Mouse (Mus musculus) erythroblast, embryonic 14.5 days (primary cell): Measurements from ENCODE around the gene Ube2c. TPM values are rescaled to one million over a fixed set of nuclear protein-coding genes. Genes with fewer than 3 reads are reported as not detected.

ENCODE experiments used
- H3K27me3 ChIP-seq: 2 replicates; pipeline ENCODE4 v1.6.1; 2012; ENCODE audit warnings: inconsistent platforms; ENCODE audit not compliant: control insufficient read depth
- H3K36me3 ChIP-seq: 2 replicates; pipeline ENCODE4 v1.6.1; 2012; ENCODE audit warnings: mild to moderate bottlenecking, inconsistent platforms; ENCODE audit not compliant: control insufficient read depth
- H3K4me1 ChIP-seq: 2 replicates; pipeline ENCODE4 v1.6.1; 2012; ENCODE audit warnings: inconsistent platforms; ENCODE audit not compliant: control insufficient read depth
- H3K4me3 ChIP-seq: replicated peaks from 2 replicates; pipeline ENCODE3; 2012; ENCODE audit warnings: moderate library complexity, mild to moderate bottlenecking, inconsistent platforms
- H3K9me3 ChIP-seq: 2 replicates; pipeline ENCODE4 v1.6.1; 2012; ENCODE audit warnings: low read length, inconsistent platforms, mixed read lengths; ENCODE audit not compliant: control insufficient read depth
- GATA1 ChIP-seq: IDR thresholded peaks from 2 replicates; pipeline ENCODE4 v1.6.1; 2012; ENCODE audit warnings: low read length, inconsistent platforms, mixed read lengths
- TAL1 ChIP-seq: IDR thresholded peaks from 3 replicates; pipeline ENCODE4 v1.6.1; 2012; ENCODE audit warnings: low read length, inconsistent platforms, mixed read lengths
- polyA plus RNA-seq: library from polyadenylated mRNA; stranded (reverse); fragments of >175 nt; gene quantifications from 2 replicates; pipeline ENCODE4 v1.2.3, GENCODE M21; 2012

Ube2c gene
- polyA plus RNA-seq, 1 experiment, result 179 TPM

DNA sequence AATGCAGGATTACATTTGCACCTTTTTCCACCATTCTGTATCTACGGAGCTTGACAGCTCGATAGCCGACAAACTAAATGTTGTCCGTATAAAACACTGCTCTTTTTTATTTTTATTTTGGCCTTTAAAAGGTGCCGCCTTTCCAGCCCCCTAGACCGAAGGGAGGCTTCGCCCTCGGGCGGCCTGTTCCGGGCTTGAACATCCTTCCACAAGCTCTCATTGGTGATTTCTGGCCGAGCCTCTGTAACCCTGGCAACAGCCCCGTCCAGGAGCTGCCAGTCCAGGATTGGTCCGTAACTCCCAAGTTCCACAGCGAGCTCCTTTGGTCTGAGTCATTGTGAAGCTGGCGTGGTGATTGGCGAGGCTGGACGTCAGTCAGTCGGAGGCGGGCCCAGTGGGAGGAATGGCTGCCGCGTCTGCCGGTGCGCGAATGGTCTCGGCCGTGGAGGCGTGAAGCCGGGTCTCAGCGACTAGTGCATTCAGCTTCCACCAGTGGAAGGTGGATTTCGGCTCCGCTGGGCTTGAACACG, 53.0 kb downstream of the Ube2c start, which contains the start of gene Zswim1:
Gene Zswim1, plus strand, starts transcription at position 51 of the 530 bp plus-strand sequence.
- peaks cover 50% of the 10 kb centered on the region for H3K4me1 ChIP-seq
- TF ChIP-seq GATA1 (no peak), TAL1 (no peak)
- peak within 1 kb of the TSS; percentile 82 for H3K4me3 ChIP-seq
- H3K9me3 ChIP-seq, result peaks cover 5% of the 10 kb centered on the region; the same call in 1 of the 2 replicates
- peaks cover 63% of the 10 kb centered on the region for H3K36me3 ChIP-seq
- H3K27me3 ChIP-seq, result no peaks in the 10 kb centered on the region

DNA sequence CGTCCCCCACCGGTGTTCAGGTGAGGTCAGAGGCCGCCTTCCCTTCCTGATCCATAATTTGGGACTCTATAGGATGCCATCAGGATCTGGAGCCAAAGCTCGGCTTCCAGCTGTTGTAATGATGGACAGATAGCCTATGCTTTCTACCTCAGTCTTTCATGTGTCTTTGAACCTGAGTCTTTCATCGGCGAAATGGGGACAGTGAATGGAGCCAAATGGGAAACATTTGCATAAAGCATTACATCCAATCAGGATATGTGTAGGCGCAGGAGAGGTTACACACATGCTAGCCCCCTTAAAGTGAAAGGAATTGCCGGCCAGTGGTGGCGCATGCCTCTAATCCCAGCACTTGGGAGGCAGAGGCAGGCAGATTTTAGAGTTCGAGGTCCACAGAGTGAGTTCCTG, 53.5 kb downstream of the Ube2c start:
- H3K4me3 ChIP-seq, result peak overlapping the region; percentile 82
- peaks cover 66% of the 10 kb centered on the region for H3K36me3 ChIP-seq
- peaks cover 48% of the 10 kb centered on the region for H3K4me1 ChIP-seq
- H3K27me3 ChIP-seq, result no peaks in the 10 kb centered on the region
- H3K9me3 ChIP-seq, result peaks cover 5% of the 10 kb centered on the region; the same call in 1 of the 2 replicates
- TF ChIP-seq TAL1 (no peak), GATA1 (no peak)

DNA sequence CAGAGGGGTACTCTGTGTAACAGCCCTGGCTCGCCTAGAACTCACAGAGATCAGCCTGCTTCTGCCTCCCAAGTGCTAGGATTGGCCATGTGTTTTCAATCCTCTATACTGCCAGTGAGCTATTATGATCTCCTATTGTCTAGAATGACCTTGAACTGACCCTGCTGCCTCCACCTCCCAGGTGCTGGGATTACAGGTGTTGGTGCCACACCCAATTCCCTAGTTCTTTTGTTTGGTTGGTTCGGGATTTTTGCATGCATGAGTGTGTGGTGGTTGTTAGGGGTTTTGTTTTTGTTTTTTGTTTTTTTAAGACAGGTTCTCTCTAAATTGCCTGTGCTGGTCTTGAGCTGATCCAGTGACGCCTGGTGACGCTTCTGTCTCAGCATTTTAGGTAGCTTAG, 54.3 kb downstream of the Ube2c start:
- peaks cover 48% of the 10 kb centered on the region for H3K4me1 ChIP-seq
- H3K27me3 ChIP-seq, result no peaks in the 10 kb centered on the region
- peak overlapping the region; percentile 82 for H3K4me3 ChIP-seq
- H3K36me3 ChIP-seq, result peaks cover 72% of the 10 kb centered on the region
- peaks cover 5% of the 10 kb centered on the region; the same call in 1 of the 2 replicates for H3K9me3 ChIP-seq
- no peak for TF ChIP-seq TAL1
- no peak for TF ChIP-seq GATA1

DNA sequence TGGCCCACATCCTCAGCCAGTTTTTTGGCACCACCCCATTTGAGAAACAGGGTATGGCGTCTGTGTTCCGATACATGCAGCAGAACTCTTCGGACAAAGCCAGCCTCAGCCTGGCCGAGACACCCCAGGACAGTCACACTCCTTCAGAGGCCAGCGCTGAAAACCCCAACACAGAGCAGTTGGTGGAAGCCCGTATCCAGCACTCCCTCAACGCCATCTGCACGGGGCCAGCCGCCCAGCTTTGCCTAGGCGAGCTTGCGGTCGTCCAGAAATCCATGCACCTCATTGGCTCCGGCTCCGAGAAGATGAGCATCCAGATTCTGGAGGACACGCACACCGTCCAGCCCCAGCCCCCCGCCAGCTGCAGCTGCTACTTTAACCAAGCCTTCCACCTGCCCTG, 55.8 kb downstream of the Ube2c start:
- Histone ChIP-seq H3K4me3 (no peak overlapping the region), H3K4me1 (peaks cover 48% of the 10 kb centered on the region), H3K27me3 (no peaks in the 10 kb centered on the region), H3K9me3 (peaks cover 5% of the 10 kb centered on the region; the same call in 1 of the 2 replicates), H3K36me3 (peaks cover 59% of the 10 kb centered on the region)
- TF ChIP-seq TAL1 (no peak), GATA1 (no peak)

DNA sequence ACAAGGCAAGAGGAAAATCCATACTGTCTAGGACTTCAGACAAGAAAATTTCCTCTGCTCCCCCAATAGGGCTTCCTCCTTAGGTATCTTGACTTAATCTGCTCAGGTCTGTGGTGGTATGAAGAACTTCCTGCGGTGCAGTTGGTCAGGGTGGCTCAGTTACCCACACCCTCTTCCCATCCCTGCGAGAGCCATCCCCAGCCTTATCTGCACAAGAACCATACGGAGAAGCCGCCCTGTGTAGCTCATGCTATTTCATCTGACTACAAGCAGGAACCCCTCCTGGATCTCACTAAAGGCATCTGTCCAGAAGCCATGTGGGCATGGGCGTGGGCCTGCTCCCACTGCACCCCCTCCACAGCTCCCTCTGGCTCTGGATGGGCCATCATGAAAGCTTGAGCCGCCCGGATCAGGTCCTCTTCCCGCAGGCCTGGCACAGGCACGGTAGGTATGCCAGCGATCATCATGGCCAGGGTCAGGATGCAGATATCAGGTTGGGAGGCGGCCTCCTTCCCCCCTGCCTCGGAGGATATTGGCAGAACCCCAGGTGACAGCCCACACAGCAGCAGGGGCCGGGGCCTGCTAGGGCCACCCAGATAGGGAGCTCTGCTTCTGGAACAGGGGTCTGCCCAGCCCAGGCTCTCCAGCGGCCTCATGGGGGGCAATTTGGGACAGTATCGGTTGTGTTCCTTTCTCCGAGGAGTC, 57.6 kb downstream of the Ube2c start:
- TF ChIP-seq GATA1 (no peak), TAL1 (no peak)
- no peaks in the 10 kb centered on the region for H3K27me3 ChIP-seq
- H3K36me3 ChIP-seq, result peaks cover 46% of the 10 kb centered on the region
- H3K4me3 ChIP-seq, result no peak overlapping the region
- peaks cover 37% of the 10 kb centered on the region for H3K4me1 ChIP-seq
- H3K9me3 ChIP-seq, result peaks cover 5% of the 10 kb centered on the region; the same call in 1 of the 2 replicates

Other genes with a start within 250 kb of the Ube2c start
- gene Wfdc2, start 207.5 kb upstream of the Ube2c start, polyA plus RNA-seq, result not detected in 2 replicates
- not detected in 2 replicates for gene Spint3, start 196.4 kb upstream of the Ube2c start, polyA plus RNA-seq
- not detected in 2 replicates for gene Wfdc6a, start 184.5 kb upstream of the Ube2c start, polyA plus RNA-seq
- not detected in 2 replicates for gene Eppin, start 176.3 kb upstream of the Ube2c start, polyA plus RNA-seq
- not detected in 2 replicates for gene Wfdc6b, start 156.4 kb upstream of the Ube2c start, polyA plus RNA-seq
- not detected in 2 replicates for gene Wfdc8, start 156.3 kb upstream of the Ube2c start, polyA plus RNA-seq
- 0.05 TPM in 1 of 2 replicates, not detected in the other for gene Wfdc16, start 131.1 kb upstream of the Ube2c start, polyA plus RNA-seq
- gene Wfdc10, start 113.9 kb upstream of the Ube2c start, polyA plus RNA-seq, result not detected in 2 replicates
- not detected in 2 replicates for gene Wfdc9, start 113.3 kb upstream of the Ube2c start, polyA plus RNA-seq
- not detected in 2 replicates for gene Wfdc11, start 95.8 kb upstream of the Ube2c start, polyA plus RNA-seq
- not detected in 2 replicates for gene Wfdc13, start 84.8 kb upstream of the Ube2c start, polyA plus RNA-seq
- gene Spint4, start 71.4 kb upstream of the Ube2c start, polyA plus RNA-seq, result not detected in 2 replicates
- not detected in 2 replicates for gene Spint5, start 54.6 kb upstream of the Ube2c start, polyA plus RNA-seq
- gene Wfdc3, start 24.0 kb upstream of the Ube2c start, polyA plus RNA-seq, result 0.04 and 0.07 TPM in 2 replicates
- 16.3 and 17.4 TPM in 2 replicates for gene Dnttip1, start 23.9 kb upstream of the Ube2c start, polyA plus RNA-seq
- not detected in 2 replicates for gene Tnnc2, start 10.1 kb downstream of the Ube2c start, polyA plus RNA-seq
- 1.5 and 2.4 TPM in 2 replicates for gene Snx21, start 15.9 kb downstream of the Ube2c start, polyA plus RNA-seq
- 7.0 and 9.2 TPM in 2 replicates for gene Acot8, start 35.0 kb downstream of the Ube2c start, polyA plus RNA-seq
- gene Zswim3, start 35.2 kb downstream of the Ube2c start, polyA plus RNA-seq, result 0.08 and 0.10 TPM in 2 replicates
- gene Zswim1, start 52.8 kb downstream of the Ube2c start, polyA plus RNA-seq, result 0.69 and 0.71 TPM in 2 replicates
- not detected in 2 replicates for gene Spata25, start 58.6 kb downstream of the Ube2c start, polyA plus RNA-seq
- gene Ctsa, start 63.0 kb downstream of the Ube2c start, polyA plus RNA-seq, result 6.9 and 7.3 TPM in 2 replicates
- 0.10 and 0.14 TPM in 2 replicates for gene Neurl2, start 63.6 kb downstream of the Ube2c start, polyA plus RNA-seq
- 0.32 and 0.70 TPM in 2 replicates for gene Pltp, start 87.8 kb downstream of the Ube2c start, polyA plus RNA-seq
- gene Pcif1, start 109.4 kb downstream of the Ube2c start, polyA plus RNA-seq, result 24.3 and 28.7 TPM in 2 replicates
- 5.2 and 5.8 TPM in 2 replicates for gene Zfp335, start 141.9 kb downstream of the Ube2c start, polyA plus RNA-seq
- 0.04 TPM in 1 of 2 replicates, not detected in the other for gene Mmp9, start 170.9 kb downstream of the Ube2c start, polyA plus RNA-seq
- gene Slc12a5, start 190.9 kb downstream of the Ube2c start, polyA plus RNA-seq, result not detected in 2 replicates